Mouse (Mus musculus) liver, adult (tissue): Measurements from ENCODE around the gene Zscan5b.

ENCODE experiments used
- GATA4 ChIP-seq: IDR thresholded peaks from 2 replicates; pipeline ENCODE4 v1.6.1; 2014; ENCODE audit warnings: mild to moderate bottlenecking, low read length; ENCODE audit not compliant: insufficient replicate concordance

The Zscan5b gene

GRCm38 (mm10) chr7:6239787-6240186 lies 17.7 kb downstream of the Zscan5b start:
- TF ChIP-seq GATA4 = no peak

GRCm38 (mm10) chr7:6244361-6245292 lies 22.5 kb downstream of the Zscan5b start:
- TF ChIP-seq GATA4 = no peak

GRCm38 (mm10) chr7:6252410-6252809 lies 30.3 kb downstream of the Zscan5b start, which contains the start of gene Epp13:
Epp13 (plus strand) TSS chr7:6252710.
- TF ChIP-seq GATA4 = no peak

GRCm38 (mm10) chr7:6254451-6254850 lies 32.4 kb downstream of the Zscan5b start:
- TF ChIP-seq GATA4 = no peak

GRCm38 (mm10) chr7:6257386-6257785 lies 35.3 kb downstream of the Zscan5b start:
- no peak for TF ChIP-seq GATA4

- no peak for TF ChIP-seq GATA4
Measured at GRCm38 (mm10) chr7:6258232-6259220, 36.4 kb downstream of the Zscan5b start.

- TF ChIP-seq GATA4 = no peak
Measured at GRCm38 (mm10) chr7:6262120-6262519, 40.0 kb downstream of the Zscan5b start.

- TF ChIP-seq GATA4 = no peak
Measured at GRCm38 (mm10) chr7:6262984-6263383, 40.9 kb downstream of the Zscan5b start.

- TF ChIP-seq GATA4 = no peak
Measured at GRCm38 (mm10) chr7:6265695-6266094, 43.6 kb downstream of the Zscan5b start.

- TF ChIP-seq GATA4 = no peak
Measured at GRCm38 (mm10) chr7:6277906-6278305, 55.8 kb downstream of the Zscan5b start.

- no peak for TF ChIP-seq GATA4
Measured at GRCm38 (mm10) chr7:6282749-6283148, 60.7 kb downstream of the Zscan5b start.

- no peak for TF ChIP-seq GATA4
Measured at GRCm38 (mm10) chr7:6283451-6284075, 61.5 kb downstream of the Zscan5b start.

- no peak for TF ChIP-seq GATA4
Measured at GRCm38 (mm10) chr7:6284442-6285012, 62.4 kb downstream of the Zscan5b start.

GRCm38 (mm10) chr7:6285366-6285765 lies 63.3 kb downstream of the Zscan5b start:
- TF ChIP-seq GATA4 = no peak
